Mouse (Mus musculus): ENCODE data around the gene Sh2d3c. TPM values are rescaled to one million over a fixed set of nuclear protein-coding genes. Genes with fewer than 3 reads are reported as not detected.

Sh2d3c gene
- polyA plus RNA-seq, 1 experiment from 2014 or later: 39.1 TPM

DNA sequence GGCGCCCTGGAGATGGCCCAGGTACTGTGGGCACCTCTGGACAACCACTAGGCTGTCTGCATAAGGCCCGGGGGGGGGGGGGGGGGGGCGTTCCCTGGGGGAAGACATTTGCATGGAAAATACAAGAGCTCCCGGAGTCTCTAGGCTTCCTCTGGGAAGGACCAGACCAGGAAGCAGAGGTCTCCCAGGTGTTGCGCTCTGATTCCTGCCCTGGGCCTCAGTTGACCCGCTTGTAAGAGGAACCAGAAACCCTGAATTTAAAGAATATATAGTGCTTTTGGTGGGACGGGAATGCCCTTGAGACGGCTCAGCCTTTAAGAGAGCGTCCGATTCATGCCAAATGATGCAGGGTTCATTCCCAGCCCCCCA, 30.8 kb downstream of the Sh2d3c start:
- 17% methylated on average over 10 of the region's 10 CpGs for WGBS
- DNase-seq (ENCODE audit: low spot score): no peak
- H3K27ac ChIP-seq: peak overlapping the region; percentile 83
- H3K9me3 ChIP-seq: no peaks in the 10 kb centered on the region
- H3K4me1 ChIP-seq (replicated peaks): peaks cover 37% of the 10 kb centered on the region
- peak overlapping the region; percentile 53 for H3K4me3 ChIP-seq
- peaks cover 21% of the 10 kb centered on the region; the same call in 1 of the 2 replicates for H3K27me3 ChIP-seq (ENCODE audit: insufficient read depth, poor library complexity, severe bottlenecking)
- peaks cover 56% of the 10 kb centered on the region for H3K36me3 ChIP-seq

DNA sequence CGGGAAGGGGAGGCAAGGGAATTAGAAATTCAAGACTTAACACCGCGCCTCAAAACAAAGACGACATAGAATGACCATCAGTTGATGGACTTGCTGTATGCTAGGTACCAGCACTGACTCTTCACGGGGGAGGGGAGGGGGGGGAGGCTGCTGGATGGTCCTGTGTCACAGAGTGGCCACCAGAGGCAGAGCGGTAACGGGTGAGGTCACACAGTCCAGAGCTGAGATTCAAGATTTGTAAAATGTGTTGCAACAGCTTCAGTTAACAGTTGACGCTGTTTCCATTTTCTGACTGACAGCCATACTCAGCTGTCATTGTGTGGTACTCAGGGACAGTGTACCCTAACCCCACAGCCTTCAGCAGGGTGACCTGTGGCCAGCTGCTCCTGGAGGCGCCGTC, 31.3 kb downstream of the Sh2d3c start:
- Histone ChIP-seq H3K9me3 (no peaks in the 10 kb centered on the region), H3K4me1 (replicated peaks) (peaks cover 40% of the 10 kb centered on the region), H3K27ac (peak overlapping the region; percentile 83), H3K4me3 (peak overlapping the region; percentile 53), H3K27me3 (ENCODE audit: insufficient read depth, poor library complexity, severe bottlenecking) (peaks cover 21% of the 10 kb centered on the region; the same call in 1 of the 2 replicates), H3K36me3 (peaks cover 51% of the 10 kb centered on the region)
- 66% methylated on average over 10 of the region's 10 CpGs for WGBS
- DNase-seq (ENCODE audit: low spot score): no peak

DNA sequence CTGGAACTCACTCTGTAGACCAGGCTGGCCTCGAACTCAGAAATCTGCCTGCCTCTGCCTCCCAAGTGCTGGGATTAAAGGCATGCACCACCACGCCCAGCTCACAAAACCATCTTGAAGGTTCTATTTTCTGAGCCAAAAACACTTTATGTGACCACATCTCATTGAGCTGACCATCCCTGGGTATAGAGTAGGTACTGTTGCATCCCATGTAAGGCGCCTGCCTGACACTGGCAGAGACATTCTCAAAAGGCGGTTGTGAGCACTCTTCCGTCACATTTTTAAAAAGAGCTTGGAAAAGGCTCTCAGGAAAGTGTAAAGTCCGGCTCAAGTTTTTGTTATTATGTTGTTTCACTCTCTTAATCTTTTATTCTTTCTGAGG, 35.8 kb downstream of the Sh2d3c start:
- no peak for DNase-seq (ENCODE audit: low spot score)
- H3K27ac ChIP-seq: no peak overlapping the region
- peak overlapping the region; percentile 79 for H3K4me3 ChIP-seq
- peaks cover 21% of the 10 kb centered on the region; the same call in 1 of the 2 replicates for H3K27me3 ChIP-seq (ENCODE audit: insufficient read depth, poor library complexity, severe bottlenecking)
- H3K36me3 ChIP-seq: peaks cover 49% of the 10 kb centered on the region
- peaks cover 34% of the 10 kb centered on the region for H3K4me1 ChIP-seq (replicated peaks)
- 33% methylated on average over 6 of the region's 6 CpGs for WGBS
- no peaks in the 10 kb centered on the region for H3K9me3 ChIP-seq

DNA sequence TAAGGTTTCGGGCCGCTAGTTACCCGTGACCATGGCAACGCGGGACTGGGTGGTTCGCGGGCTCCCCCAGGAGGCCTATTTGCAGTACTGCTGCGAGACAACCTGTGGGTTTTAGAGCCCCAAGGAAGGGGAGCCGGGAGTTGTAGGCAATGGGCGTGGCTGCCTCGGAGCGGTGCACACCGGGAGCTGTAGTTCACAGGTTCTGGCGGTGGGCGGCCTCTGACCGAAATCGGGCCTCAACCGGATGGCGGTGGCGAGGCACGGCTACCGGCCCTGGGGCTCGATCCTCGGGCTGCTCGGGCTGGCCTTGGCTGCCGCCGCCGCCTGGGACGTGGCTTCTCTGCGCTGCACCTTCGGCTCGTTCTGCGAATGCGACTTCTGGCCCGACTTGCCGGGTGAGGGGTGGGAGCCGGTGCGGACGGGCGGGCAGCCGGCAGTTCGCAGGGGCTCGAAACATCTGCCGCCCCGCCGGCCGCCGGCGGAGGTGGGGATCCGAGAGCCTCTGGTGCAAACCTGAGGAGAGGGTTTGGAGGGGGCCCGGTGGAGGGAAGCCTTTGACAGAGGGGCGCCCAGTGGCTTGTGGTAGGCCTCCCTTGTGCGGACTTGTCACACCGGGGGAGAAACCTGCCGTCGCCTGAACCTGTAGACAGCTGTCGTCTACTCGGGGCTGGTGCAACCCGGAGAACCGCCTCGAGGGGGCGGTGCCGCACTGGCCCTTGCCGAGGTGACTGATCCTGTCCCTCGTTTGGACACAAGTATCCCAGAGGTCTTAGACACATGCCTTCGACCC, 36.4 kb downstream of the Sh2d3c start, which contains the start of gene Tor2a:
Gene Tor2a, plus strand, starts transcription at position 179 of the 790 bp plus-strand sequence.
- H3K4me3 ChIP-seq: peak within 1 kb of the TSS; percentile 79
- peak within 1 kb of the TSS; percentile 94 for H3K27ac ChIP-seq
- H3K9me3 ChIP-seq: no peaks in the 10 kb centered on the region
- H3K4me1 ChIP-seq (replicated peaks): peaks cover 28% of the 10 kb centered on the region
- peaks cover 21% of the 10 kb centered on the region; the same call in 1 of the 2 replicates for H3K27me3 ChIP-seq (ENCODE audit: insufficient read depth, poor library complexity, severe bottlenecking)
- under 1% methylated on average over 66 of the region's 66 CpGs for WGBS
- peaks cover 55% of the 10 kb centered on the region for H3K36me3 ChIP-seq
- peak; percentile 97 for DNase-seq (ENCODE audit: low spot score)

DNA sequence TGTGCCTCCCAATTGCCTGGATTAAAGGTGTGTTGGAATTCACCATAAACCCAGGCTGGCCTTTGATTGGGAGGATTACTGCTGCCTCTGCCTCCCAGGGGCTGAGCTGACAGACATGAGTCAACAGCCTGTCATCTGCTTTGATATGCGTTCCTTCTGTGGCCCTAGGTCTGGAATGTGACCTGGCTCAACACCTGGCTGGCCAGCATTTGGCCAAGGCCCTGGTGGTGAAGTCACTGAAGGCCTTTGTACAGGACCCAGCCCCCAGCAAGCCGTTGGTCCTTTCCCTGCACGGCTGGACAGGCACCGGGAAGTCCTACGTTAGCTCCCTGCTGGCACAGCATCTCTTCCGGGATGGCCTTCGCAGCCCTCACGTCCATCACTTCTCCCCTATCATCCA, 37.6 kb downstream of the Sh2d3c start:
- no peak for DNase-seq (ENCODE audit: low spot score)
- Histone ChIP-seq H3K27ac (no peak overlapping the region), H3K4me1 (replicated peaks) (peaks cover 20% of the 10 kb centered on the region), H3K4me3 (no peak overlapping the region), H3K36me3 (peaks cover 57% of the 10 kb centered on the region), H3K9me3 (no peaks in the 10 kb centered on the region), H3K27me3 (ENCODE audit: insufficient read depth, poor library complexity, severe bottlenecking) (peaks cover 10% of the 10 kb centered on the region; the same call in 1 of the 2 replicates)
- 72% methylated on average over 8 of the region's 8 CpGs for WGBS

DNA sequence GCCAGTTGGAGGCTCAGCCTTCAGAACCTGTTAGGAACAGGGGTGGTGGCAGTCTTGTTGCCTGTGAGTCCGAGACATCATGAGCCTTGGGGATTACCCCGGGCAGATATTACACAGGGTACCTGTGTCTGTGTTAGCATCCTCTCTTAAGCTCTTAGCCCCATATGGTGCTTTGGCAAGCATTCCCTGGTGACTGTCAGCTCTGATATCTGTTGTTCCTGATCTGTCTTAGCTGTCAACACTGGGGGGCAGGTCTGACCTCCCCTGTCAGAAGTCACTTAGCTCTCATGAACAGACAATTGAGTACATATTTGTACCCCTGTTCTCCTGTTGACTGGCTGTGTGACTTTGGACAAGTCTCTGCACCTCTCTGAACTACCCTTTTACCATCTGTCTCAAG, 38.1 kb downstream of the Sh2d3c start:
- no peak for DNase-seq (ENCODE audit: low spot score)
- Histone ChIP-seq H3K4me1 (replicated peaks) (peaks cover 20% of the 10 kb centered on the region), H3K9me3 (no peaks in the 10 kb centered on the region), H3K27ac (no peak overlapping the region), H3K4me3 (no peak overlapping the region), H3K27me3 (ENCODE audit: insufficient read depth, poor library complexity, severe bottlenecking) (peaks cover 10% of the 10 kb centered on the region; the same call in 1 of the 2 replicates), H3K36me3 (peaks cover 54% of the 10 kb centered on the region)
- WGBS: 84% methylated on average over 2 of the region's 2 CpGs

DNA sequence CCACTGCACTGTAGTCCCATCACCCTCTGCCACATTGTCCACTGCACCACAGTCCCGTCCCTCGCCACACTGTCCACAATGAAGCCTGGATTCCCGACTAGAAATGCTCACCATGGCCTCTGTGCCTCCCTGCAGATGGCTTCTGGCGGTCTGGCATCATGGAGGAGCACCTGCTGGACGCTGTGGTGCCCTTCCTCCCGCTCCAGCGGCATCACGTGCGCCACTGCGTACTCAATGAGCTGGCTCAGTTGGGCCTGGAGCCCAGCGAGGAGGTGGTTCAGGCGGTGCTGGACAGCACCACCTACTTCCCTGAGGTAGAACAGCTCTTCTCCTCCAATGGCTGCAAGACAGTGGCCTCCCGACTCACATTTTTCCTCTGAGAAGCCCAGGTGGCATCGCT, 40.5 kb downstream of the Sh2d3c start:
- Histone ChIP-seq H3K27ac (no peak overlapping the region), H3K27me3 (ENCODE audit: insufficient read depth, poor library complexity, severe bottlenecking) (no peaks in the 10 kb centered on the region), H3K36me3 (peaks cover 42% of the 10 kb centered on the region), H3K9me3 (no peaks in the 10 kb centered on the region), H3K4me1 (replicated peaks) (peaks cover 20% of the 10 kb centered on the region), H3K4me3 (no peak overlapping the region)
- 90% methylated on average over 14 of the region's 14 CpGs for WGBS
- no peak for DNase-seq (ENCODE audit: low spot score)

DNA sequence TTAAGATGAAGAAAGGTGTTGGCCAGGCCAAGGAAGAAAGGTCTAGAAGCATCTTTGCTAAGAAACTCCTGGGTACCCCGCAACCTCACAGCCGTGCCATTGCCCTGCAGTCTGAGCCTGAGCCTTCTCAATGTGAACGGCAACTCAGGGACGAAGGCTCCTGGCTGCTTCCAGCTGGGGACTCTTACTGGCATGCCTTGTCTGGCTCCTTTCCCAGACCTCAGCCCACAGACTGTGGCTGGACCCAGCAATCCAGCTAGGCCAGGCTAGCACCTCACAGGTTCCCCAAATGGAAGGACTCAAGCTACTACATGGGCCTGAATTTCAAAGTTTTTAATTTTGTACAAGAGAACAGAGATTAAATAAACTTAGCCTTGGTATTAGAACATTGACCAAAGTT, 41.0 kb downstream of the Sh2d3c start:
- no peak for DNase-seq (ENCODE audit: low spot score)
- Histone ChIP-seq H3K9me3 (no peaks in the 10 kb centered on the region), H3K4me1 (replicated peaks) (peaks cover 22% of the 10 kb centered on the region), H3K27me3 (ENCODE audit: insufficient read depth, poor library complexity, severe bottlenecking) (no peaks in the 10 kb centered on the region), H3K4me3 (no peak overlapping the region), H3K27ac (no peak overlapping the region), H3K36me3 (peaks cover 42% of the 10 kb centered on the region)
- WGBS: 97% methylated on average over 4 of the region's 4 CpGs

DNA sequence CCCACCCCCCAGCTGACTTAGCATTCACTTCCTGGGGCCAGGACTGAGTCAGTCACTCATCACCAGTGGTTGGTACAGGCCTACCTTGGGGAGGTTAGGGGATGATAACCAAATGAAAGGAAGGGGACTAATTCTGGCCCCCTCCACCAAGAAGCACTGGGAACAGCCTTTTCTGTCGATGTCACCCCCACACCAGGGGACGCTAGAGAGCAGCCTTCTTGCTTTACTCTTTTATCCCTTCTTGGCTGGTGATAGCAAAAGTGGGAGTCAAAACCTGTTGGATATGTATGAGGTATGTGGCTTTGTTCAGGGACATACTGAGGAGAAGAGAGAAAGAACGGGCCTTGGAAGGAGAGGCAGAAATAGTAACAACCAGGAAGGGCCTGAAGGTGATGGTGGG, 42.5 kb downstream of the Sh2d3c start:
- DNase-seq (ENCODE audit: low spot score): no peak
- 85% methylated on average over 3 of the region's 3 CpGs for WGBS
- no peak overlapping the region for H3K4me3 ChIP-seq
- H3K27me3 ChIP-seq (ENCODE audit: insufficient read depth, poor library complexity, severe bottlenecking): no peaks in the 10 kb centered on the region; the same call in 1 of the 2 replicates
- no peaks in the 10 kb centered on the region for H3K9me3 ChIP-seq
- H3K27ac ChIP-seq: no peak overlapping the region
- H3K36me3 ChIP-seq: peaks cover 42% of the 10 kb centered on the region
- H3K4me1 ChIP-seq (replicated peaks): peaks cover 28% of the 10 kb centered on the region

DNA sequence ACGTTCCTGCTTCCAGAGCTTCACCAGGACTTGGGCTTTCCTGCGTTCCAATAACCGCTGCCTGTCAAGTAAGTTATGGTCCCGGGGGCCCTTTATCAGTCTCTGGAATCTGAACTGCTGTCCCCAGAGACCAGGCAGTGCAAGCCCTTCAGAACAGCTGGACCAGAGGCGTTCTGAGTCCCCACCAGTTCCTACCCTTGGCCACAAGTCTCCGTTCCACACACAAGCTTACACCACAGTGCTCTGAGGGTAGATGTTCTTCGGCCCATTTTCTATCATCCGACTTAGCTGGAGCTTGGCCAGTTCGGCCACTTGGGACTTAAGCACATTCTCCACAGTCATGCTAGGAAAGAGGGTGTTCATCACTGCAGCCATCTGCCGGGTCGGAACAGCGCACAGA, 46.4 kb downstream of the Sh2d3c start:
- Histone ChIP-seq H3K9me3 (no peaks in the 10 kb centered on the region), H3K27me3 (ENCODE audit: insufficient read depth, poor library complexity, severe bottlenecking) (no peaks in the 10 kb centered on the region; the same call in 1 of the 2 replicates), H3K27ac (0 out of 2 replicates have a peak overlapping the region, but pooled peaks have one; percentile 23), H3K4me1 (replicated peaks) (peaks cover 54% of the 10 kb centered on the region), H3K4me3 (no peak overlapping the region; the same call in 1 of the 2 replicates), H3K36me3 (peaks cover 13% of the 10 kb centered on the region)
- no peak for DNase-seq (ENCODE audit: low spot score)
- 76% methylated on average over 12 of the region's 12 CpGs for WGBS

DNA sequence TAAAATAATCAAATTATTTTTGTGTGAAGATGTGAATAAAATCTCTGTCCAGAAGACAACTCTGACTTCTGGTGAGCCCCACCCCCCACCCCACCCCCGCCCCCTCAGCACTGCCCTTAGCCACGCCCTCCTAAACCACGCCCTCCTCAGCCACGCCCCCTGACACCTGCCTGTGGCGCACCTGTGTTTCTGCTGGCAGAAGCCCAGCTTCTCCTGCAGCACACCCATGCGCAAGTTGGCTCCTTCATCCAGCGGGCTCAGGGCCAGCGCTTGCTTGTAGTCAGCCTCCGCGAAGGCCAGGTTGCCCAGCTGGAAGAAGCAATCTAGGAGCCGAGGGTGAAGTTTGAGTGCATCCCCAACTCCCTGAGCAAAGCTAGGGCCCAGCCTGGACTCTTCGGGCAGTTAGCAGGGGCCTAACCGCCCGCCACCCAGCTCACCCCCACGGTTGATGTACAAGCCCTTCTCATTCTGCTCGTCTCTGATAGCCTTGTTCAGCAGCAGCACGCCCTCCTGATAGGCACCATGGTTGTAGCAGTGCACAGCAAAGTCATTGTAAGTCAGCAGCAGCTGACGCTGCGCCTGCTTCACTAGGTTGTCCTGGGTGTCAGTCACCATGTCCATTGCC, 47.9 kb downstream of the Sh2d3c start:
- peaks cover 54% of the 10 kb centered on the region for H3K4me1 ChIP-seq (replicated peaks)
- WGBS: 55% methylated on average over 19 of the region's 19 CpGs
- H3K27ac ChIP-seq: peak overlapping the region; percentile 9; the same call in 1 of the 2 replicates
- peaks cover 2% of the 10 kb centered on the region for H3K27me3 ChIP-seq (ENCODE audit: insufficient read depth, poor library complexity, severe bottlenecking)
- no peak overlapping the region for H3K4me3 ChIP-seq
- H3K36me3 ChIP-seq: no peaks in the 10 kb centered on the region
- H3K9me3 ChIP-seq: no peaks in the 10 kb centered on the region
- DNase-seq (ENCODE audit: low spot score): no peak

DNA sequence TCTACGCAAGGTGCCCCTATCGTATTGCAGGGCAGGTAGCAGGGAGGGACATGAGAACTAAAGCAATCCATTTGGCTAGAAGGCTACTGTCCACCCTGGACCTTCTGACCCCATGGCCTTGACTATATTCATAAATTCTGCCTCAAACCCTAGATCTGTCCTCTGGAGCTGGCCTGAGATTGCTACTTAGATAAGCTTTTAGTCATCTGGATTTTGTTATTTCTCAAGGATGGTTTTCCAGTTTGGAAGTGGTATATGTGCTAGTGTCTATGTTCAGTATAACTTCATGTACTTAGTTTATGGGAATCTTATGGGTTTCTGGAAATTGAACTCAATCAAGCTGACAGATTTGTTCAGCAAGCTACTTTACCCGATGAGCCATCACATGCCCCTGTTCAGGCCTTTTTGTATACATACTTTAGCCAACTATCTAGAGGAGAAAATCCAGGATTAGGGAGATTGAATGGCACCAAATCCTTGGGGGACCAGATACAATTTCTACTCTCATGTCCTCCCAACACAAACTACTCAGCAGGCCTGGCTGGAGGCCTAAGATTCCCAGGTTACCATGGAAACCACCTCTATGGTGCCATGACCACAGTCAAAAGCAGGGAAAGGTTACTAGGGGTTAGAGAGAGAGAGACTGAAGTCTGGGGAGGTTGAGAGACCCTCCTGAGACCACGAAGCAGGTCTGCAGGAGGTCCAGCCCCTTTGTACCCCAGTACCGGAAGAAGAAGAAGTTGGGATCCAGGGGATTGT, 48.7 kb downstream of the Sh2d3c start:
- peaks cover 5% of the 10 kb centered on the region for H3K27me3 ChIP-seq (ENCODE audit: insufficient read depth, poor library complexity, severe bottlenecking)
- peak overlapping the region; percentile 50; the same call in 1 of the 2 replicates for H3K27ac ChIP-seq
- 65% methylated on average over 5 of the region's 5 CpGs for WGBS
- DNase-seq (ENCODE audit: low spot score): no peak
- peaks cover 54% of the 10 kb centered on the region for H3K4me1 ChIP-seq (replicated peaks)
- H3K9me3 ChIP-seq: no peaks in the 10 kb centered on the region
- H3K4me3 ChIP-seq: no peak overlapping the region
- H3K36me3 ChIP-seq: no peaks in the 10 kb centered on the region

Measured in hindbrain, embryonic 10.5 days (tissue).